Mouse (Mus musculus): Measurements from ENCODE around the gene Rnf212.

DNA sequence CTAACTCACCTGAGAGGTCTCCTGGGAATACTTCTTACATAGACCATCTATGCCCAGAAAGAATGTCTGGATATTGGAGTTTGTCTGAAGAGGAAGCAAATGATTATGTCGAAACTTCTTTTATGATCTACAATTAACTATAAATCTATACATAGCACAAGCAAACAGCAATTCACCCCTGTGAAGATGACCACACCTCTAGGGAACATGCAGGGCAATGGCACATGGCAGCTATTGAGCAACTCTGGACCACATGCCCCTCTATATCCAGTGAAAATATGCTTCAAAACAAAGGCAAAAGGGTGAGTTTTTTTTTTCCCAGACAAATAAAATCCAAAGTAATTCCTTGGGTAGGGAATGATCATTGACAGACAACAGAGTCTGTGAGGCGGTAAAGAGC is 14.8 kb downstream of the Rnf212 start:
- no peak for TF ChIP-seq USF1 (IDR thresholded peaks at IDR 0.05; ENCODE audit: low read depth)
- TF ChIP-seq POLR2A (IDR thresholded peaks at IDR 0.05; ENCODE audit: insufficient read length, low read depth): no peak
